Mouse (Mus musculus): ENCODE measurements around the gene Farp1.

DNA sequence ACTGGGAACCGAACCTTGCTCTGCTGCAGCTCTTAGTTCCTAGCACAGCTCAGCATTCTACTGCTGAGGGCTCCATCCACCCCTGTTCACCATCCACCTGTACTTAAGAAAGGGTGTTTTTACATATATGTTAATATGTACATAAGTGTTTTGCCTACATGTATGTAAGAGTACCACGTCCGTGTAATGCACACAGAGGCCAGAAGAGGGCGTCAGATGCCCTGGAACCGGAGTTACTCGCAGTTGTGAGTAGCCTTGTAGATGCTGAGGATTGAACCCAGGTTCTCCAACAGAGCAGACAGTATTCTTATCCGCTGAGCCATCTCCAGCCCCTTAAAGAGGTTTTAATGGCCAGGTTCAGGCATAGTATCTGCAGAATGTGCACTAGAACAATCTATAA, 183.6 kb downstream of the Farp1 start:
- TF ChIP-seq POLR2A (IDR thresholded peaks at IDR 0.05; ENCODE audit: insufficient read depth, low read depth, low read length) (no peak), CTCF (IDR thresholded peaks at IDR 0.05) (peak; percentile 51), EP300 (IDR thresholded peaks at IDR 0.05; ENCODE audit: insufficient read depth, low read depth, low read length) (no peak)

All from heart, adult 2 months (tissue).